Mouse (Mus musculus): ENCODE results near the gene Olfr15.

DNA sequence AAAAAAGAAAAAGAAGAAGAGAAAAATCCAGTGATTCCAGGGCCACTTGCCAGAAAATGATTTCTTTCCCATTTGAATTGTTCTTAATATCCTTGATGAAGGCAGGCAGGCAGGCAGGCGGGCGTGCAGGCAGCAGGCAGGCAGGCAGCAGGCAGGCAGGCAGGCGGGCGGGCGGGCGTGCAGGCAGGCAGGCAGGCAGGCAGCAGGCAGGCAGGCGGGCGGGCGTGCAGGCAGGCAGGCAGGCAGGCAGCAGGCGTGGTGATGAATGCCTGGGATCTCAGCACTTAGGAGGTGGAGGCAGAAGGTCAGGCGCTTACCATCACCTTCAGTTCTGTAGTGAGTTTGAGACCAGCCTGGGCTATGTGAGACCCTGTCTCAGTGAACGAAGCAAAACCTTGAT lies 21.9 kb downstream of the Olfr15 start:
- TF ChIP-seq CTCF (IDR thresholded peaks at IDR 0.05; ENCODE audit: low read depth, low read length) (no peak), GATA1 (IDR thresholded peaks at IDR 0.05; ENCODE audit: borderline replicate concordance, low read length) (no peak), TAL1 (conservative IDR thresholded peaks at IDR 0.05; ENCODE audit: low read depth, low read length) (no peak), GATA2 (IDR thresholded peaks at IDR 0.05; ENCODE audit: borderline replicate concordance, low read depth, low read length) (no peak), POLR2AphosphoS5 (IDR thresholded peaks at IDR 0.05; ENCODE audit: insufficient replicate concordance, low read depth, low read length) (no peak)

All from G1E (cell line).